Mouse (Mus musculus) megakaryocyte, embryonic 14.5 days (primary cell): ENCODE data around the gene Lsp1.

Source experiments
- FLI1 ChIP-seq: IDR thresholded peaks from 2 replicates; pipeline ENCODE4 v1.6.1; 2012; ENCODE audit warnings: low read length, inconsistent platforms, mixed read lengths
- GATA1 ChIP-seq: IDR thresholded peaks from 3 replicates; pipeline ENCODE4 v1.6.1; 2012; ENCODE audit warnings: mixed read lengths, low read length, inconsistent platforms, borderline replicate concordance

DNA sequence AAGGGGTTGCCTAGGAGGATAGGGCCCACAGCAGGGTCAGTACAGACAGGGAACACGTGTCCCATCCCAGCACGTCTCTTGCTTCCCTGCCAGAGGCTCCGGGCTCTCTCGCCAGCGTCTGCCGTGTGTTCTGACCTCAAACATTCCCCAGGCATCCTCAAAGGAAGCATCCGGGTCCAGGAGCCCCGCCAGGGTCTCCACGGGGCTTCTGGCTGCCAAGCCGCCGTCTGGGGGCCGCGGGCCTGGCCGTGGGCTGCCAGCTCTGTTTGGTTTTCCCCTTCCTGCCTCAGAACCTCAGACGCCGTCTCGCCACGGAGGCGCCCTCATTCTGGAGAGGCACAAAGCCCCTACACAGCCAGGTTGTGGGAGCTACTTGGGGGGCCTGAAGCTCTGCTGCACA is 27.0 kb upstream of the Lsp1 start:
- TF ChIP-seq GATA1 = no peak
- TF ChIP-seq FLI1 = no peak
